Mouse (Mus musculus): ENCODE results near the gene Ift140.

Gene Ift140

DNA sequence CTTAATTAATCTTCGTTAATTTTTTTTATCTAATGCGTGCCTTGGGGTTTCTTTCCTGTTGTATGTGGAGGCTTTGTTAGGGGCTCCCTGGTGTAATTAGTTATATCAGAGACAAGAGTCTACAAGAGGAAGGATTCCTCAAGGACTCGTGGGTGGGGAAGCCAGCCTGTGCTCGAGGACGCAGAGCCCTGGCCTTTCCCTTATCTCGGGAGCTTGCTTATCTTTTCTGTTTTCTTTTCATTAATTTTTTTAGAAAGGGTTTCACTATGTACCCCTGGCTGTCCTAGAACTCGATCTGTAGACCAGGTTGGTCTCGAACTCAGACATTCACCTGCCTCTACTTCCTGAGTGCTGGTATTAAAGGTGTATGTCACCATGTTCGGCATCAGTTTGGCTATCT, 111.8 kb downstream of the Ift140 start:
- ChIA-PET POLR2A (interaction anchor here in 3 of 4 experiments (0.8 to 2.5 kb wide), 19 partner anchors 9 to 375 kb away, joined by 3 to 19 read pairs (median 4); partner anchors contain the start of genes BC003965 (in 3 of the 3), Gnptg (in 1 of the 3), Hs3st6 (in 1 of the 3) and Telo2 (in 1 of the 3)), CTCF (interaction anchor here in 3 of 4 experiments (0.7 to 2.1 kb wide), 6 partner anchors 10 to 158 kb away, joined by 3 to 12 read pairs (median 5); no protein-coding TSS in a partner anchor)

DNA sequence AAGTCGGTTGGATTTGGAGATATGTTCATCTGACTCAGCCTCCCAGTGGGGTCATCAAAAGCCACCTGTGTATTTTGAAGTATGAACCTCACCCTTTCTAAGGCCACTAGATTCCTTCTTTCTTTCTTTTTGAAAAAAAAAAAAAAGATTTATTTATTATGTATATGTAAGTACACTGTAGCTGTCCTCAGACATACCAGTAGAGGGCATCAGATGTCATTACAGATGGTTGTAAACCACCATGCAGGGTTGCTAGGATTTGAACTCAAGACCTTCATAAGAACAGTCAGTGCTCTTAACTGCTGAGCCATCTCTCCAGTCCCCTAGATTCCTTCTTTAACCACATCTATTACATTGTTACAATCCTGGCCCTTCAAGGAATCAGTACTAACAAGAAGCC, 114.2 kb downstream of the Ift140 start:
- POLR2A ChIA-PET, result interaction anchor here in 2 of 4 experiments (1.1 to 1.7 kb wide), 5 partner anchors 10 to 105 kb away, joined by 3 to 4 read pairs (median 3); no protein-coding TSS in a partner anchor
- CTCF ChIA-PET, result interaction anchor here in 3 of 4 experiments (0.6 to 1.5 kb wide), 8 partner anchors 8 to 480 kb away, joined by 3 to 5 read pairs (median 4); partner anchors contain the start of gene Ptx4 (in 1 of the 3)

DNA sequence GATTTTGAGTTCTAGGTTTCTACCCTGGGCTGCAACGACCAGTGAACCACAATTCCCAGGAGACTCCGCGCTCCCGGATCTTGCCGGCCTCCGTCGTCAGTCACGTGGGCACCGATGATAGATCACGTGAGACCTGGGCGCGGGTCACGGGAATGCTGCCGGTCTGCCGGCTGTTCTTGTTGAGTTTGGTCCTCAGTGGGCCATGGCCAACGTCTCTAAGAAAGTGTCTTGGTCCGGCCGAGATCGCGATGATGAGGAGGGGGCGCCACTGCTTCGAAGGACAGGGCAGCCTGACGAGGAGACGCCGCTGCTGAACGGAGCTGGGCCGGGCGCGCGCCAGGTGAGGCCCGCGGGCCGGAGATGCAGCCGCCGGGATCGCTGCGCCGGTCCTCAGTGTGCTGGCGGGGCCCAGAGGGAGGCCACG, 117.4 kb downstream of the Ift140 start, which contains the start of gene Clcn7:
Gene Clcn7 (plus strand): TSS at position 117 of the 424 bp plus-strand sequence.
- CTCF ChIA-PET, result no interaction called here

DNA sequence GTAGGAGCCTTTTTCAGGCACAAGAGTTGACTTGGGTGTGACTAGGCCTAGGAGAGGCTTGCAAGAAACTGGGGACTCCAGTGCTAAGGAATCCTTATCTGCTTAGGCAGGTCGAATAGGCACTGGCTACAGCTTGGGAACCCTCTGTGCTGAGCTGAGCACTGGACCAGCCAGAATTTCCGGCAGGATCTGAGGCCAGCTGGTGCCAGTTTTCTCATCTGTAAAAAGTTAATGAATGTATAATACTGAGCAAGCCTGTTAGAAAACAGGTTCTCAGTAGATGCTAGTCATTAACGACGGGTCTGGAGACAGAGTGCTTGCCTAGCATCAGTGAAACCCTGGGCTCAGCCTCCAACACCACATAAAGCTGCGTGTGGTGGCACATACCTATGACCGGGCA, 119.7 kb downstream of the Ift140 start:
- CTCF ChIA-PET, result no interaction called here
- POLR2A ChIA-PET, result interaction anchor here in 3 of 4 experiments (0.5 to 2.4 kb wide), 10 partner anchors 8 to 787 kb away, joined by 3 to 7 read pairs (median 4); partner anchors contain the start of gene BC003965 (in 2 of the 3)

More for the DNA sequence above, 117.4 kb downstream of the Ift140 start, which contains the start of gene Clcn7:
- POLR2A ChIA-PET, result interaction anchor here in 2 of 4 experiments (0.7 to 1.2 kb wide), 3 partner anchors 16 to 21 kb away, joined by 3 to 4 read pairs (median 3); no protein-coding TSS in a partner anchor

DNA sequence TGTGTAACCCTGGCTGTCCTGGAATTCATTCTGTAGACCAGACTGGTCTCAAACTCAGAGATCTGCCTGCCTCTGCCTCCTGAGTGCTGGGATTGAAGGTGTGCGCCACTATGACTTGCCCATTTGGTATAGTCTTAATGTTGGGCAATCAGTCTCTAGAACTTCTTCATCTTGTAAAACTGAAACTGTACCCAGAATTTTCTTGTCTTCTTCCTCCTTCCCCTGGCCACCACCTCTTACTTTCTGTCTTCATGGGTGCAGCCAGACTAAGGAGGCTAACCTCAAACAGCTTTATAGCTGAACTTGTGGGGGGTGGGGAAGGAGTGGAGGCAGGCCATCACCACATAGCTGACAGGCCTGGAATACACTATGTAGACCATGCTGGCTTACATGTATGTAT, 122.9 kb downstream of the Ift140 start:
- ChIA-PET POLR2A (interaction anchor here in 2 of 4 experiments (1.1 to 2.6 kb wide), 4 partner anchors 11 to 134 kb away, joined by 3 to 7 read pairs (median 4); no protein-coding TSS in a partner anchor), CTCF (interaction anchor here in 1 of 4 experiments (0.6 to 1.1 kb wide), 2 partner anchors 22 to 366 kb away, joined by 3 read pairs; no protein-coding TSS in a partner anchor)

DNA sequence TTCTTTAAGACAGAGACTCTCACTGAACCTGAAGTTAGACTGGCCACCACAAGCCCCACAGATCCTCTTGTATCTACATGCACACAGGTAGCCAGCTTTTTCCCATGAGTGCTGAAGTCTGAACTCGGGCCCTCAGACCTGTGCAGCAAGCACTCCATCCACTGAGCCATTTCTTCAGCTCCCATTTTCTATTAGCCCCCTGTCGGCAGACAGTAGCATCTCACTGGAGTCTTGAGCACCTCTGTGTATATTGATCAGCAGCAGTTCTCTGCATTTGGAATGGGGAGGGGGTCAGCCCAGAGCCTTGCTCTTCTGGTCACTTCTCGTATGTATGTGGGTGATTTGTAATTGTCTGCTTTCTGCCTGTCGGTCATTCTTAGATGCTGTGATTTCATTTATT, 124.1 kb downstream of the Ift140 start:
- ChIA-PET CTCF (interaction anchor here (0.6 to 1.5 kb wide), 16 partner anchors 10 to 1369 kb away, joined by 3 to 12 read pairs (median 4); partner anchors contain the start of gene Tmem204 (in 1 of the 4)), POLR2A (interaction anchor here in 2 of 4 experiments (0.6 to 2.6 kb wide), 11 partner anchors 10 to 717 kb away, joined by 3 to 7 read pairs (median 3); partner anchors contain the start of gene BC003965 (in 1 of the 2))
